Mouse (Mus musculus): ENCODE data around the gene Dot1l. TPM values are rescaled to one million over a fixed set of nuclear protein-coding genes. Genes with fewer than 3 reads are reported as not detected.

Dot1l gene
- polyA plus RNA-seq (2014; fragmentation: Illumina TruSeq; extraction: RNeasy Lipid Tissue Mini Kit (QIAGEN cat#74804); ENCODE audit: low read depth, low replicate concordance), result 1.1 TPM

GRCm38 (mm10) chr10:80754594-80755290 is at the start of gene Dot1l:
TSS of gene Dot1l (plus strand) at chr10:80755206.

GRCm38 (mm10) chr10:80742180-80742978 is 12.6 kb upstream of the Dot1l start, which contains the start of gene Ap3d1:
TSS of gene Ap3d1 (minus strand) at chr10:80742264.

GRCm38 (mm10) chr10:80798150-80799006 is 43.4 kb downstream of the Dot1l start, which contains the start of the genes Sf3a2 and Plekhj1:
TSS of gene Sf3a2 (plus strand) at chr10:80798198.
TSS of gene Plekhj1 (minus strand) at chr10:80798626.

GRCm38 (mm10) chr10:80804916-80805315 is 49.9 kb downstream of the Dot1l start, which contains the start of gene Amh:
TSS of gene Amh (plus strand) at chr10:80805243.

GRCm38 (mm10) chr10:80813366-80813765 is 58.4 kb downstream of the Dot1l start, which contains the start of gene Jsrp1:
TSS of gene Jsrp1 (minus strand) at chr10:80813498.

GRCm38 (mm10) chr10:80826151-80827062 is 71.4 kb downstream of the Dot1l start, which contains the start of gene Oaz1:
TSS of gene Oaz1 (plus strand) at chr10:80826656.

GRCm38 (mm10) chr10:80843931-80844547 is 89.0 kb downstream of the Dot1l start, which contains the start of gene Lingo3:
TSS of gene Lingo3 (minus strand) at chr10:80844039.

Other genes with a start within 250 kb of the Dot1l start
- gene Atp8b3, start 216.1 kb upstream of the Dot1l start, polyA plus RNA-seq (2014; fragmentation: Illumina TruSeq; extraction: RNeasy Lipid Tissue Mini Kit (QIAGEN cat#74804); ENCODE audit: low read depth, low replicate concordance), result not detected
- gene Rexo1, start 193.6 kb upstream of the Dot1l start, polyA plus RNA-seq (2014; fragmentation: Illumina TruSeq; extraction: RNeasy Lipid Tissue Mini Kit (QIAGEN cat#74804); ENCODE audit: low read depth, low replicate concordance), result 0.72 TPM
- 0.50 TPM for gene Klf16, start 177.9 kb upstream of the Dot1l start, polyA plus RNA-seq (2014; fragmentation: Illumina TruSeq; extraction: RNeasy Lipid Tissue Mini Kit (QIAGEN cat#74804); ENCODE audit: low read depth, low replicate concordance)
- gene Abhd17a, start 164.9 kb upstream of the Dot1l start, polyA plus RNA-seq (2014; fragmentation: Illumina TruSeq; extraction: RNeasy Lipid Tissue Mini Kit (QIAGEN cat#74804); ENCODE audit: low read depth, low replicate concordance), result not detected
- 1.7 TPM for gene Scamp4, start 152.3 kb upstream of the Dot1l start, polyA plus RNA-seq (2014; fragmentation: Illumina TruSeq; extraction: RNeasy Lipid Tissue Mini Kit (QIAGEN cat#74804); ENCODE audit: low read depth, low replicate concordance)
- gene Adat3, start 152.3 kb upstream of the Dot1l start, polyA plus RNA-seq (2014; fragmentation: Illumina TruSeq; extraction: RNeasy Lipid Tissue Mini Kit (QIAGEN cat#74804); ENCODE audit: low read depth, low replicate concordance), result not detected
- not detected for gene Gm49322, start 149.2 kb upstream of the Dot1l start, polyA plus RNA-seq (2014; fragmentation: Illumina TruSeq; extraction: RNeasy Lipid Tissue Mini Kit (QIAGEN cat#74804); ENCODE audit: low read depth, low replicate concordance)
- gene Csnk1g2, start 132.4 kb upstream of the Dot1l start, polyA plus RNA-seq (2014; fragmentation: Illumina TruSeq; extraction: RNeasy Lipid Tissue Mini Kit (QIAGEN cat#74804); ENCODE audit: low read depth, low replicate concordance), result 1.4 TPM
- gene Btbd2, start 98.1 kb upstream of the Dot1l start, polyA plus RNA-seq (2014; fragmentation: Illumina TruSeq; extraction: RNeasy Lipid Tissue Mini Kit (QIAGEN cat#74804); ENCODE audit: low read depth, low replicate concordance), result 0.53 TPM
- 3.1 TPM for gene Mknk2, start 77.1 kb upstream of the Dot1l start, polyA plus RNA-seq (2014; fragmentation: Illumina TruSeq; extraction: RNeasy Lipid Tissue Mini Kit (QIAGEN cat#74804); ENCODE audit: low read depth, low replicate concordance)
- gene Mob3a, start 53.2 kb upstream of the Dot1l start, polyA plus RNA-seq (2014; fragmentation: Illumina TruSeq; extraction: RNeasy Lipid Tissue Mini Kit (QIAGEN cat#74804); ENCODE audit: low read depth, low replicate concordance), result 1.0 TPM
- gene Izumo4, start 53.0 kb upstream of the Dot1l start, polyA plus RNA-seq (2014; fragmentation: Illumina TruSeq; extraction: RNeasy Lipid Tissue Mini Kit (QIAGEN cat#74804); ENCODE audit: low read depth, low replicate concordance), result 2.7 TPM
- 7.5 TPM for gene Ap3d1, start 12.9 kb upstream of the Dot1l start, polyA plus RNA-seq (2014; fragmentation: Illumina TruSeq; extraction: RNeasy Lipid Tissue Mini Kit (QIAGEN cat#74804); ENCODE audit: low read depth, low replicate concordance)
- gene Sf3a2, start 43.0 kb downstream of the Dot1l start, polyA plus RNA-seq (2014; fragmentation: Illumina TruSeq; extraction: RNeasy Lipid Tissue Mini Kit (QIAGEN cat#74804); ENCODE audit: low read depth, low replicate concordance), result 1.1 TPM
- 5.0 TPM for gene Plekhj1, start 43.4 kb downstream of the Dot1l start, polyA plus RNA-seq (2014; fragmentation: Illumina TruSeq; extraction: RNeasy Lipid Tissue Mini Kit (QIAGEN cat#74804); ENCODE audit: low read depth, low replicate concordance)
- not detected for gene Amh, start 50.0 kb downstream of the Dot1l start, polyA plus RNA-seq (2014; fragmentation: Illumina TruSeq; extraction: RNeasy Lipid Tissue Mini Kit (QIAGEN cat#74804); ENCODE audit: low read depth, low replicate concordance)
- gene Jsrp1, start 58.3 kb downstream of the Dot1l start, polyA plus RNA-seq (2014; fragmentation: Illumina TruSeq; extraction: RNeasy Lipid Tissue Mini Kit (QIAGEN cat#74804); ENCODE audit: low read depth, low replicate concordance), result not detected
- gene Oaz1, start 71.5 kb downstream of the Dot1l start, polyA plus RNA-seq (2014; fragmentation: Illumina TruSeq; extraction: RNeasy Lipid Tissue Mini Kit (QIAGEN cat#74804); ENCODE audit: low read depth, low replicate concordance), result 152 TPM
- not detected for gene Lingo3, start 88.8 kb downstream of the Dot1l start, polyA plus RNA-seq (2014; fragmentation: Illumina TruSeq; extraction: RNeasy Lipid Tissue Mini Kit (QIAGEN cat#74804); ENCODE audit: low read depth, low replicate concordance)
- gene Lsm7, start 100.0 kb downstream of the Dot1l start, polyA plus RNA-seq (2014; fragmentation: Illumina TruSeq; extraction: RNeasy Lipid Tissue Mini Kit (QIAGEN cat#74804); ENCODE audit: low read depth, low replicate concordance), result 5.6 TPM
- 0.58 TPM for gene Sppl2b, start 100.1 kb downstream of the Dot1l start, polyA plus RNA-seq (2014; fragmentation: Illumina TruSeq; extraction: RNeasy Lipid Tissue Mini Kit (QIAGEN cat#74804); ENCODE audit: low read depth, low replicate concordance)
- not detected for gene Tmprss9, start 116.6 kb downstream of the Dot1l start, polyA plus RNA-seq (2014; fragmentation: Illumina TruSeq; extraction: RNeasy Lipid Tissue Mini Kit (QIAGEN cat#74804); ENCODE audit: low read depth, low replicate concordance)
- 0.45 TPM for gene Timm13, start 145.8 kb downstream of the Dot1l start, polyA plus RNA-seq (2014; fragmentation: Illumina TruSeq; extraction: RNeasy Lipid Tissue Mini Kit (QIAGEN cat#74804); ENCODE audit: low read depth, low replicate concordance)
- gene Lmnb2, start 163.0 kb downstream of the Dot1l start, polyA plus RNA-seq (2014; fragmentation: Illumina TruSeq; extraction: RNeasy Lipid Tissue Mini Kit (QIAGEN cat#74804); ENCODE audit: low read depth, low replicate concordance), result 0.19 TPM
- 2.0 TPM for gene Gadd45b, start 174.9 kb downstream of the Dot1l start, polyA plus RNA-seq (2014; fragmentation: Illumina TruSeq; extraction: RNeasy Lipid Tissue Mini Kit (QIAGEN cat#74804); ENCODE audit: low read depth, low replicate concordance)

Data from liver, adult 10 weeks (tissue).